Mouse (Mus musculus) right cerebral cortex, postnatal 25 days (tissue): ENCODE measurements at regions not wholly inside any gene's neighbourhood (a gene's known extent, or its start where the extent isn't known, plus 50 kb on each side); places are given as distances from the start of the nearest gene placed in this dataset.
"Not testable (repeated sequence)": the region's sequence is repeated elsewhere in the genome, so short reads cannot be mapped to it uniquely, and the experiment has no call there.

Source experiments
- DNase-seq: peaks from one replicate; pipeline ENCODE4 v3.0.0; 2022

DNA sequence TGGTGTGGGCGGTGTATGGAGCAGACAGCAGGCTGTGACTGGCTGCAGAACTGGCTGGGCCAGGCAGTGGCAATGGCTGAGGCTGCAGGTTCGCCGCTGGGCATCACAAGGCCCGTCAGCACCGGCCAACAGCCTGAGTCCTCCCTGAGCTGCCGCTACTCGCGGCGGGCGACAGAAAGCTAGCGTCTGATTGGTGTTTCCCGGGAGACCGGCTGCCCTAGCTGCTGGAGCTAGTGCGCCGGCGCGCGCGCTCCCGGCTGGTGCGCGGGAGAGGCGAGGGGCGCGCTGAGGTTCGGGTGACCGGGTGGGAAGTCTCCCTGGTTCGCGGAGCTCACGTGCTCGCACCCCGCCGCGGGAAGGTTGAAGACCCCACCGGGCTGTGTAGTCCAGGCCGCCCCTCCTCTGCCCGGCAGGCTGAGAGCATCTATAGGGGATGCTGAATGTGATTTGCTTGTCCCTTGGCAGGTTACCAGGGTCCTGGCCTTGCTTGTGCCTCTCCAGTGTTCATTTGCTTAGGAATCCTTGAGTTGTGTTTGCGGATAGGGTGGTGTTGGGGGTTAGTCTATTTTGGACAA lies 241.2 kb downstream of the Mef2c start:
- peak; percentile 94 for DNase-seq

- DNase-seq, result no peak
Observed at GRCm38 (mm10) chr13:83745961-83746360, 242.1 kb downstream of the Mef2c start.

DNA sequence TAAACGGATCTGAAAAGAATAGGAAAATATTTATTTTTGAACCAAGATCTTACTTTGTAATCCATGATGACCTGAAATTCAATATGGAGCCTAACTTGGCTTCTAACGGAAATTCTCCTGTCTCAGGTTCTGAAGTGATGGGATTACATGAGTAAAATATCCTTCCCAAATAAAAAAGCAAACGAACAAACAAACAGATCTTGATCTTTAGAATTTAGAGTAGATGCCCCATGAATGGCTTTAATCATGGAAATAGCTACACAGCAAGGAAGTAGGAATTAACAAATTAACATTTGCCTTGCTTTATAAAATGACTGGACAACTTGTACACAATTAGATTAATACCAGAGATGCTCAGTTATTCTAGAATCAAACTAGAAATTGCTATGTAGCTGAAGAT lies 243.8 kb downstream of the Mef2c start:
- DNase-seq, result no peak

DNA sequence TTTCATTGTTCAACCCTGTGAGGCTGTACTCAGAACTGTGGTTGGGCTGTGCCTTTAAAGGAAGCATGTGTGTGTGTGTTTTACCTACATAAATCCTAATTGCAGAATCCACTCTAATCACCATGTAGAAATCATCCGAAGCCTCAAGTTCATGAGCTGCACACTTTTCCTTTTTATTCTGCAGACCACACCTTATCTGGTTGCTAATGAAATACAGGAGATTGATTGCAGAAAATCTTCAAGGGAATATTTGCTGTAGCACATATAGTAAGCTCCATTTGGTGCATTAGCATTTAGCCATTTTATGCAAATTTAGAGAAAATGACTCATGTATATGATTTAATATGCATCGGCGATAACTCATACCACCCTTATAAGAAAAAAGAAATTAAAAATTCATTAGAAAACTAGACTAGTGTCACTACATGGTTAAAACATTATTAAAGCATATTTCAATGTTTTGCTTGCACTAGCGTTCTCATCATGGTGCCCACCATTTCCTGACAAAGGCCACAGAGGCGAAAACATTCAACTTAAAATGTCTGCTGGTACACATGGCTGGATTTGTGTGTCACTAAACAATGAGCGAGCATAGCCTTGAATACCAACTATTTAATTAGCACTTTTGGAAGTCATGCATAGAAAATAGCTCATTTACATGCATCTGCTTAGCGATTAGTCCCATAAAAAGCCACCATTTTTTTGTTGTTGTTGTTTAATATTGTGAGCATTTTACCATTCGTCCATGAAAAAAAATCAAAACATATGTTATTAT lies 245.7 kb downstream of the Mef2c start:
- DNase-seq, result no peak

DNA sequence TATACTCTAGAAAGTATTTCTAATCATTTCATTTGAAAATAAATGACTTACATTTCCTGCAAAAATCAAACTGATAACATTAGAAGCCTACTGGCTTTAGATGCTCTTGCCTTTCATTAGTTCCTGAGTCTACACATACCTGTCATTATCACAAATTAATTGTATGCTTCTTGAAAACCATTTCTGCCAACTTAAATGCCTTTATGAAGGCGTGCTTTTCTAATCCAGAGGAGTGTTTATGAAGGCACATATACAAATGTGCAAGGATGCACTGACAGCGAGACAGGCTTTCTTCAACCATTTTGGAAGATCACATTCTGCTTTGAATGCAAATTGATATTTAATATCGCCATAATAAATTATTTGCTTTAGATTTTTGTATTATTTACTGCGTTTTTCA lies 246.6 kb downstream of the Mef2c start:
- no peak for DNase-seq

DNA sequence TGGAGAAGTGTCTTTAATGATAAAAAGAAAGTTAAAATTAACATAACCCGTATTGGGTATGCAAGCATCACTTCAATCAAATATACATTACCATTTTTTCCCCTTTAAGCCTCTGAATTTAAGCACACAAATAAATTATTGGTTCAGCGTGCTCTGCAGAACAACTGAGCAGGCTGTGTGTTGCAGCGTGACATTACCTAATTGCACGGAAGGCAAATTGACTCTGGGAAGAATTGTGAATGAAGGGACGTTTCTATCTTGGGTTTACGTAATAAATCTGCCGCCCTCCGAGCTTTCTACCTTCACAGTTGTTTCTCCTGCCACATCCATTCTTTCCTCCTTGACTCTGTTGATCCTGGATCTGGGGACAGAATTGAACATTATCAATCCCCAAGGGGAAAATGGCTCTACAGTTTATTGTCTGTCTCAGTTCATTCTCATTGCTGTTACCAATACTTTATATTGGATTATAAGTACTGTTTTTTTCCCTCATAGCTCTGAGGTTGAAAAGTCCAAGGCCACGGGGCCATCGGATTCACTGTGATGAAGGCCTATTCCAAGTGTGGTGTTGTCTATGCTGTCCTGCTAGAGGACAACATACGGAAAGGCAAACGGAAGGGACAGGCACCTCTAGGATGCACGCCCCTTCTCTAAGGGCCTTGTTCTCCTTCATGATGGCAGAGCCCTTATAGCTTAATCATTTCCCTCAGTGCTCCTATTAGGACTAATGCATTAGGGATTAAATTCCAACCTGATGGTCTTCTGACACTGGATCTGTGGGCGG lies 256.7 kb downstream of the Mef2c start:
- no peak for DNase-seq

DNA sequence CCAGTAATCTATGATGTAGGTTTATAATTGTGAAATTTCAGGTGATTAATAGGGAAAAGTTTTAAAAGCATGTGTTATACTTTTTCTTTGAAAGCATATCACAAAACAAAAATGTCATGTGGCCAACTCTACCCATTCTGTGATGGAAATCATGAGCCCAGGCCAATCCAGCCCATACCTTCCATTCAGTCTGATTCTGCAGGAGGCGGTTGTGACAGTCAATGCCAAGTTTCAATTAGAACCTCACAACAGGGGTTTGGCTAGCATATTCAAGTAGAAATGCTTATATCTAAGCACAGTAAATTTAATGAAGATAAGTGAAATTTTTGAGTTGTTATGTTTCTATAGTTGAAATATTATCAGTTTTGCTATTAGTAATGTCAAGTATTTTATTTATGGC lies 258.6 kb downstream of the Mef2c start:
- DNase-seq, result no peak

- DNase-seq, result not testable (repeated sequence)
Observed at GRCm38 (mm10) chr13:83763288-83763687, 259.5 kb downstream of the Mef2c start.

GRCm38 (mm10) chr13:83785643-83786042 lies 281.8 kb downstream of the Mef2c start:
- no peak for DNase-seq

GRCm38 (mm10) chr13:83809535-83809934 lies 305.7 kb downstream of the Mef2c start:
- no peak for DNase-seq

GRCm38 (mm10) chr13:83820291-83820690 lies 316.5 kb downstream of the Mef2c start:
- DNase-seq, result no peak

GRCm38 (mm10) chr13:83820721-83821120 lies 316.9 kb downstream of the Mef2c start:
- DNase-seq, result no peak

DNA sequence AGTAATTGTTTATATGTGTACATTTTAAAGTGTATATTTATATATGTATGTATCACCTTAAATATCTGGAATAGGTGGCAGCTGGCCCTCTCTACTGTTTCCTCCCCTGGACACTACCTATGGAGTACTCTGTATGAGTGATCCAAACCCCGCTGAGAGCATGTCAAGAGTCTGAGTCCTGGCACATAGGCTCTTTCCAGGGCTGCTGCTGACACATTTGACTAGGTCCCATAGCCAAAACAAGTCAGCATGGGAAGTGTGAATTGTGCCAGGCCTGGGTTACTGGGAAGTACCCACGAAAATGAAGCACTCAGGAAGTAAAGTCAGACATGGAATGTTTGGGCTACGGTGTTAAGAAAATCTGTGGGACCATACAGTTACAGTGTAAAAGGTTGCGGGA lies 321.1 kb downstream of the Mef2c start:
- DNase-seq, result no peak

DNA sequence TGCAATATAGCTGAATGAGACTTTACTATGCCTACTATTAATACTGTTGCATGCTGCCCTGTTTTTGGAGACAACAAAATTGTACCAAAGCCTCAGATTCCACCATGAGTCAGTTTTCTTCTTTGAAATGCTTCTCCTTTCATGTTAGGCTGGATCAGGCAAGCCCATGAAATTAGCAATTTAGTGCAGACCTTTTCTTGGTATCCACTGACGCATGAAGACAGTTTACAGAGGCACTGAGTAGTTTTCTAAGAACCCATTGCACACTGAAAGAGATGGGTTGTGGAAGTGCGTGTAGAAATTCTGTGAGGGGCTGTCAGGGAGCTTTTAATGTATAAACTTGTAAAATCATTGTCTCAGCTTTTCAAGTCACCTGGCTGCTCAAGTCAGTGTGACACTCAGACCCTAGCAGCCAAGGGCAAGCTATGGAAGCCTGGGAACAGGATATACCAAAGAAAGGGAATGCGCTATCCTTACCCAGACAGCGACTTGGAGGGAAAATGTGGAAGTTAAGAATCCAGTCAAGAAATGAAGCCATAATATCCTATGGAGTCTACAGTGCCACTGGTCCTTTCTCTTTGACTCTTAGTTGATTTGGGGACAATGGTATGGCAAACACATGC lies 323.1 kb downstream of the Mef2c start:
- no peak for DNase-seq

DNA sequence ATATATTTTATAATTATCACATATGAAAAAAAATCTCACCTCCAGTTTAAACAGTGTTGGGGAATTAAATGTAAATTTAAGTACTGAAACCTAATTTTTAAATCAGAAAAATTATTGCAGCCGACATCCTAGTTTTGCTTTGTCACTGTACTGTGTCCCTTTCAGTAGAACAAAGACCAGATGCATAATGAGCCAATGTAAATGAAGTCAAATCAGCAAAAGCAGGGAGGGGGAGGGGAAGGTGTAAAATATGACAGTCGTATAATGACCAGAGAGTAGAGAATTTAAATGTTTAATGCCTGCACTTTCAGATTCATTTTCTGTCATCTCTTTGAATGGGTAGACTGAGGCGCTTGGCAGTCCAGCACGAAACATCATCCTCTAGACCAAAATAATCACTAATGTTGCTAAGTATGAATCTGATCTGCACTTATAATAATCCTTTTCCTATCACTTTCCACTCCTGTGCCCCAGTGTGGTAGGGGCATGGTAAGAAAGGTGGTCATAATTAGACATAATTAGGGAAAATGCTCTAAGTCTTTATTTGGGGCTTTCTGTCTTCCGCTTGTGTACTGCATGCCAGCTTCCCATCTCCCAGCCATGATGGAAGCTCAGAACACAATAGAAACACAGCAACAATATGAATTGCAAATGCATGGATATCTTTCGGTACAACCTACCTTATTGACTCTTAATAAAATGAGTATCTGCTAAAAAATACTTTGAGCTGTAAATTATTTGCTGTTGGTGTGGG lies 356.0 kb upstream of the Tmem161b start:
- DNase-seq, result no peak

DNA sequence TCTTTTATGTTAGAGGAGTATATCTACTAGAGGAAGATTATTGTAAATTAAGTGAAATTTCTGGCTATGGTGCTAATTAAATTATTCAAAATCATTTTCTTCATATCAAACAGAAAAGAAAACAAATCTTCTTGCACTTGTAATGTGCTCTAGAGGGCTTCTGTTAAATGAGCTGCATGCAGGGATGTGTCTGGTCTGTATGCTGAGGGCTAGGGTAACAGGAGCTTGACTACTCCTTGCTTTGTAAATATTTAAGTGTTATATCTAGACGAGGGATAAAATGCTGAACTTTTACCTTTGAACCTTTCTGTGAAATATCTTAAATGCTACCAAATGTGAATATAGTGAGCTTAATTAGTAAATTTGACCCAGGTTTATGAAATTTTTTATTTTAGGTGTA lies 354.9 kb upstream of the Tmem161b start:
- DNase-seq, result no peak

GRCm38 (mm10) chr13:83867831-83868473 lies 354.1 kb upstream of the Tmem161b start:
- DNase-seq, result no peak

DNA sequence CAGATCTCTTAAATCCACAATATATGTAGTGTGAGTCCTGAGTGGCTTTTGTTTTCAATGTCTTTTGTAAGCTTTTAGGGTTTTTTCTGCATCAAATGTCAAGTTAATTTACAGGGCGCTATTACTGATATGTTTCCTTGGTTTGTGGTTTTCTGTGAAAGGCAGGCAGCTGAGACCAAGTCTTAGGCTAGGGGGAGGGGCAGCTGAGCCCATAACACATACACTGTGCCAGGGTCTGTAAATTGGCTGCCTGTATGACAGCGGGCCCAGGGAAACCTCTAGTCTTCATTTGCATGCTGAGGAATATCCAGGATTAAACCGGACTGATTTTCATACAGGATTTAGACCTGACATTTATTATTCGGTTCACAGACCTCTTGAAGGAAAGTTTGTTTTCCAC lies 353.2 kb upstream of the Tmem161b start:
- DNase-seq, result no peak

- DNase-seq, result no peak
Observed at GRCm38 (mm10) chr13:83872143-83872819, 349.8 kb upstream of the Tmem161b start.

GRCm38 (mm10) chr13:83872887-83873286 lies 349.2 kb upstream of the Tmem161b start:
- DNase-seq, result no peak

- no peak for DNase-seq
Observed at GRCm38 (mm10) chr13:83879561-83879960, 342.5 kb upstream of the Tmem161b start.

GRCm38 (mm10) chr13:83880305-83880704 lies 341.8 kb upstream of the Tmem161b start:
- DNase-seq, result no peak
